Mouse (Mus musculus) neural tube, embryonic 14.5 days (tissue): Measurements from ENCODE around the gene Sfrp2. TPM values are rescaled to one million over a fixed set of nuclear protein-coding genes. Genes with fewer than 3 reads are reported as not detected.

Experiments used
- ATAC-seq: fragments of 200-750 bp; cut with Nextera tagmentation; 2 replicates; pipeline ENCODE4 v1.8.0; 2017; ENCODE audit warnings: low read depth, mild to moderate bottlenecking, moderate TSS enrichment, moderate library complexity
- H3K27ac ChIP-seq: fragments of 300-500 bp; sonication (generic); 2 replicates; pipeline ENCODE4 v1.5.1; 2014; ENCODE audit warnings: low read depth, mild to moderate bottlenecking, control low read depth, low read length, moderate library complexity, mixed read lengths
- H3K27me3 ChIP-seq: fragments of 300-500 bp; sonication (generic); 2 replicates; pipeline ENCODE4 v1.6.1; 2014; ENCODE audit warnings: low read length; ENCODE audit not compliant: control insufficient read depth, insufficient read depth
- H3K36me3 ChIP-seq: fragments of 300-500 bp; sonication (generic); 2 replicates; pipeline ENCODE4 v1.6.1; 2014; ENCODE audit warnings: low read length, mixed read lengths; ENCODE audit not compliant: control insufficient read depth, insufficient read depth
- H3K4me1 ChIP-seq: fragments of 300-500 bp; sonication (generic); 2 replicates; pipeline ENCODE4 v1.6.1; 2014; ENCODE audit warnings: low read length; ENCODE audit not compliant: control insufficient read depth, insufficient read depth
- H3K4me2 ChIP-seq: fragments of 300-500 bp; sonication (generic); 2 replicates; pipeline ENCODE4 v1.6.1; 2014; ENCODE audit warnings: mild to moderate bottlenecking, low read depth, low read length, control low read depth
- H3K4me3 ChIP-seq: fragments of 300-500 bp; sonication (generic); 2 replicates; pipeline ENCODE4 v1.5.1; 2014; ENCODE audit warnings: low read depth, low read length, control low read depth, mixed read lengths
- H3K9ac ChIP-seq: fragments of 300-500 bp; sonication (generic); replicated peaks from 2 replicates; pipeline ENCODE4 v1.6.1; 2014; ENCODE audit warnings: low read depth, mild to moderate bottlenecking, control low read depth, low read length, mixed read lengths
- H3K9me3 ChIP-seq: fragments of 300-500 bp; sonication (generic); 2 replicates; pipeline ENCODE4 v1.6.1; 2016; ENCODE audit warnings: low read length; ENCODE audit not compliant: control insufficient read depth
- WGBS: fragments of 180-500 bp; shearing (Covaris S2); extraction: QIAGEN DNeasy Blood & Tissue Kit; methylation state at CpG from one replicate; pipeline ENCODE4 v1.1.7; 2014; 5-methylcytosine and 5-hydroxymethylcytosine counted together
- polyA plus RNA-seq: library from polyadenylated mRNA; unstranded; fragments of >200 nt; fragmentation: Nextera tagmentation; extraction: Ambion mirVana; gene quantifications from 2 replicates; pipeline ENCODE4 v1.2.1, GENCODE M21; 2014

The Sfrp2 gene
- polyA plus RNA-seq, 1 experiment from 2014 or later: 67.1 TPM

DNA sequence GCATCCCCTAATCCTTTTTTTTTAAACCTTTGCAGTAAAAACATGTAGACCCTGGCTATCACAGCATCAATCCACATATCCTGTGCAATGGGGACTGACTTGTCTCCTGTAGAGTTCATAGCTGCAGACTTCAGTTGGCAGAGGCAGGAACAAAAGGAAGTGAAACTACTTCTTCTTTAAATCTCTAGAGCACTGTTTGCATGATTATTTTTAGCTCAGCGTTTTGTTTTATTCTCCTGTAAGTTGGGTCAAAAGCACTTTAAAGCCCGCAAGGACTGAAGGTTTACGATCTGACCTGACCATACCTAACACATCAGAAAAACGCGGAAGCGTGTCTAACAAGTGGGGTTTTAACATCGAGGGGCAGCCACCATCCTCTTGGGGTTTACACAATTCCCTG, 45.9 kb downstream of the Sfrp2 start:
- no peaks in the 10 kb centered on the region for H3K4me1 ChIP-seq
- no peak overlapping the region for H3K27ac ChIP-seq
- H3K9me3 ChIP-seq: no peaks in the 10 kb centered on the region
- no peak overlapping the region for H3K9ac ChIP-seq
- H3K27me3 ChIP-seq: no peaks in the 10 kb centered on the region
- H3K4me3 ChIP-seq: no peak overlapping the region
- no peaks in the 10 kb centered on the region for H3K36me3 ChIP-seq
- H3K4me2 ChIP-seq: no peak overlapping the region
- no peak for ATAC-seq
- 62% methylated on average over 7 of the region's 7 CpGs for WGBS

DNA sequence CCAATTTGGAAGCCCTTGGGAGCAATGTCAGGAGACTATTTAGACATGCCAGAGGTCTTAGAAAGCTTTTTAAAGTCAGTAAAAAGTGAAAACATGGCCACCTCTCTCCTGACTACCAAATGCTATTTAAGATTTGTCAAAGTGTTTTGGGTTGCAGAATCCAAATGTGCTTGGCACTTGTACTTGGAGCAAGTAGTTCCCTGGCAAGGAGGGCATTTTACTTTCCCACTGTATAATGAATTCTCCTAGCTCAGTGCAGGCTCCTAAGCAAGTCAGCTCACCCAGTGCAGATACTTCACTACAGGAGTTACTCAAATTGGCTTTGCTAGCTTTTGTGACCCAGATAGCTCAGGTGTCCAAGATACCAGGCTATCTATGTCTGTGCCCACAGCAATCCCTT, 46.7 kb downstream of the Sfrp2 start:
- H3K27me3 ChIP-seq: no peaks in the 10 kb centered on the region
- no peak overlapping the region for H3K4me2 ChIP-seq
- no peak overlapping the region for H3K27ac ChIP-seq
- H3K4me1 ChIP-seq: no peaks in the 10 kb centered on the region
- ATAC-seq: no peak
- no peak overlapping the region for H3K4me3 ChIP-seq
- H3K36me3 ChIP-seq: no peaks in the 10 kb centered on the region
- H3K9ac ChIP-seq: no peak overlapping the region
- H3K9me3 ChIP-seq: no peaks in the 10 kb centered on the region

- no peaks in the 10 kb centered on the region for H3K36me3 ChIP-seq
- no peak overlapping the region for H3K4me3 ChIP-seq
- H3K9ac ChIP-seq: no peak overlapping the region
- H3K27ac ChIP-seq: no peak overlapping the region
- H3K27me3 ChIP-seq: no peaks in the 10 kb centered on the region
- 62% methylated on average over 4 of the region's 4 CpGs for WGBS
- no peak for ATAC-seq
- no peak overlapping the region for H3K4me2 ChIP-seq
- no peaks in the 10 kb centered on the region for H3K4me1 ChIP-seq
- H3K9me3 ChIP-seq: no peaks in the 10 kb centered on the region
Measured at GRCm38 (mm10) chr3:83816372-83816925, 50.3 kb downstream of the Sfrp2 start.

DNA sequence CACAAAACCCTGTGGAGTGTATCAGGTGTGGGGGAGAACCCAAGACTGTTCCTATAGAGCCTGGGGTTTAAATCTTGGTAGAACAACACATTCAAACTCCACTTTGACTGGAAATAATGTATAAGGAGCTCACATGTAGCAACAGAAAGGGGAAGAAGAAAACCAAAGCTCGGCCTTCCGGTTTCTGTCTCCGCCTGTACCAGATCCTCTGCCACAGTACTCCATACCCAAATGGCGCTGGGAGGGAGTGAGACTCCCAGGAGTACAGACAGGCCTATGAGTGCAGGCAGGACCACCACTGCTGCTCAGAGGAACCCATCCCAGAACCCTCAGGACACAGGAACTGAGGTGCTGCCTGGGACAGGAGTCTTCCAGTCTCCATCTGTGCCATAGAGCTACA, 57.7 kb downstream of the Sfrp2 start:
- no peak for ATAC-seq

More for the DNA sequence above, 57.7 kb downstream of the Sfrp2 start:
- no peak overlapping the region for H3K27ac ChIP-seq
- no peaks in the 10 kb centered on the region for H3K9me3 ChIP-seq
- H3K27me3 ChIP-seq: no peaks in the 10 kb centered on the region
- 94% methylated on average over 4 of the region's 4 CpGs for WGBS
- H3K9ac ChIP-seq: no peak overlapping the region
- no peak overlapping the region for H3K4me3 ChIP-seq
- no peaks in the 10 kb centered on the region for H3K4me1 ChIP-seq
- H3K36me3 ChIP-seq: no peaks in the 10 kb centered on the region
- no peak overlapping the region for H3K4me2 ChIP-seq

Other genes starting within 250 kb of the Sfrp2 start
- gene Tlr2, start 75.4 kb downstream of the Sfrp2 start, polyA plus RNA-seq: 1.1 and 1.2 TPM in 2 replicates